Mouse (Mus musculus): ENCODE results near the gene Srpk2. TPM values are rescaled to one million over a fixed set of nuclear protein-coding genes. Genes with fewer than 3 reads are reported as not detected.

Gene Srpk2
- total and polyA plus RNA-seq, 3 experiments, result 20.6 to 31.1 (median 23.3) TPM

DNA sequence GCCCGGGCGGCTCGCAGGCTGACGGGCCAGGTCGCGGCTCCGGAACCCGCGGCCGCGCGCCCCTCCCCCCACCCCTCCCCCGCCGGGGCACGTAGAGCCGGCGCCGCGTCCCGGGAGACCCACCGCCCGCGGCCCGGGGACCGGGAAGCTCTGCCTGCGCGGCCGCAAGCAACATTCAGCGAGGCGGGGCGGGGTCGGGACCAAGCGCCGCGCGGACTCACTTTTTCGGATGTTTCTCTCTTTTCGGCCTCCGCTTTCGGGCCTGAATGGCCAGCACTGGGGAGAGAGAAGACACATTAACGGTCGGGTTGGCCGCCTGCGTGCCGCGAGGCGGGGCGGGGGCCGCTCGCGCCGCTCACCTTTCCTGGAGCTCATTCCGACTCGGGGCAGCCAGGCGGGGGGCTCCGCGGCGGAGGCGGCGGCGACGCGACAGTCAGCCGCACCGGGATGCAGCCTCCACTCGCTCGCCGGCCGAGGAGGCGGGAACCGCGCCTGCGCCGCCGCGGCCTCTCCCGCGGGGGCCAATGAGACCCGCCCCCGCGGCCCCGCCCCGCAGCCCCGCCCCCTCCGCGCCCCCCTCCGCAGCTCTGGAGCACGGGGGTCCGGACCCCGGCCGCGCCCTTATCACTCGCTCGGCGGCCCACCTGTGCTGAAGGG is 8.8 kb downstream of the Srpk2 start:
- Histone ChIP-seq H3K79me2 (replicated peaks; ENCODE audit: control insufficient read depth, extremely low read depth, insufficient read depth, poor library complexity, severe bottlenecking) (no peaks in the 10 kb centered on the region; the same call in 1 of the 2 replicates), H3K9ac (ENCODE audit: insufficient read depth, low read depth) (peak overlapping the region; percentile 75), H3K27ac (ENCODE audit: insufficient read depth, low read depth) (peak overlapping the region; percentile 37), H3K27me3 (replicated peaks) (no peaks in the 10 kb centered on the region), H3K36me3 (replicated peaks in 1 of 2; ENCODE audit: control insufficient read depth in 1 of 2, insufficient read depth in 1 of 2, low read length in 1 of 2) (peaks cover 0 to 4% of the 10 kb centered on the region in 2 experiments), H3K4me2 (ENCODE audit: insufficient read depth, low read depth, poor library complexity, severe bottlenecking) (peak overlapping the region; percentile 89; the same call in 1 of the 2 replicates), H3K9me3 (replicated peaks; ENCODE audit: low read length) (no peaks in the 10 kb centered on the region), H3K4me1 (ENCODE audit: control insufficient read depth in 1 of 2, insufficient read depth in 2 of 2) (peaks cover 0 to 35% of the 10 kb centered on the region in 2 experiments; a peak in 2 of 4 replicates), H3K4me3 (replicated peaks in 1 of 3; ENCODE audit: low read depth in 2 of 3, low read length in 2 of 3, poor library complexity in 1 of 3) (peak overlapping the region; percentile 67 to 89 (median 88))
- in situ Hi-C loops (cut with MboI; ENCODE audit: low pct_ligation_motif_present, low pct_unique_long_range_greater_than_20kb, low sequenced_read_pairs) (no loop called here), dilution Hi-C loops (cut with MboI; ENCODE audit: extremely low pct_ligation_motif_present, extremely low pct_unique_long_range_greater_than_20kb, low sequenced_read_pairs) (no loop called here)
- no peak for TF ChIP-seq SMC3 (IDR thresholded peaks at IDR 0.05; ENCODE audit: low read depth, low read length)
- no peak for TF ChIP-seq GABPA (IDR thresholded peaks at IDR 0.05; ENCODE audit: insufficient replicate concordance, low read depth, low read length)
- TF ChIP-seq ELF1 (IDR thresholded peaks at IDR 0.05; ENCODE audit: low read depth, low read length), result no peak
- no peak for TF ChIP-seq IRF4 (IDR thresholded peaks at IDR 0.05; ENCODE audit: low read depth, low read length)
- peak; percentile 66 for TF ChIP-seq NELFE (IDR thresholded peaks at IDR 0.05; ENCODE audit: low read depth, low read length)
- TF ChIP-seq JUN (IDR thresholded peaks at IDR 0.05; ENCODE audit: insufficient read depth, low read depth, low read length), result no peak
- TF ChIP-seq ZKSCAN1 (IDR thresholded peaks at IDR 0.05; ENCODE audit: borderline replicate concordance, low read depth, low read length), result no peak
- no peak for TF ChIP-seq USF2 (conservative IDR thresholded peaks at IDR 0.05; ENCODE audit: low read depth, low read length)
- TF ChIP-seq JUND (conservative IDR thresholded peaks at IDR 0.05; ENCODE audit: low read depth, low read length), result no peak
- TF ChIP-seq ZMIZ1 (IDR thresholded peaks at IDR 0.05; ENCODE audit: low read depth, low read length), result no peak
- no peak for TF ChIP-seq MAFK (IDR thresholded peaks at IDR 0.05; ENCODE audit: insufficient replicate concordance, low read length)
- TF ChIP-seq USF1 (IDR thresholded peaks at IDR 0.05; ENCODE audit: low read depth, low read length), result no peak
- no peak for TF ChIP-seq MAZ (IDR thresholded peaks at IDR 0.05; ENCODE audit: low read depth, low read length)
- TF ChIP-seq ETS1 (conservative IDR thresholded peaks at IDR 0.05; ENCODE audit: low read depth, low read length), result no peak
- TF ChIP-seq CHD2 (IDR thresholded peaks at IDR 0.05; ENCODE audit: low read length), result peak; percentile 62; the same call in 1 of the 2 replicates
- no peak for TF ChIP-seq BHLHE40 (IDR thresholded peaks at IDR 0.05; ENCODE audit: low read depth, low read length)
- no peak for TF ChIP-seq RCOR1 (conservative IDR thresholded peaks at IDR 0.05; ENCODE audit: low read depth, low read length)
- TF ChIP-seq SIN3A (IDR thresholded peaks at IDR 0.05; ENCODE audit: low read length), result peak; percentile 55; the same call in 1 of the 2 replicates
- TF ChIP-seq MXI1 (IDR thresholded peaks at IDR 0.05; ENCODE audit: low read depth, low read length), result no peak
- TF ChIP-seq POLR2A (IDR thresholded peaks at IDR 0.05; ENCODE audit: low read depth, low read length), result peak; percentile 64; the same call in 1 of the 2 replicates
- TF ChIP-seq HCFC1 (IDR thresholded peaks at IDR 0.05; ENCODE audit: low read depth, low read length), result no peak
- peak; percentile 78 for TF ChIP-seq NRF1 (IDR thresholded peaks at IDR 0.05; ENCODE audit: low read depth, low read length)
- no peak for TF ChIP-seq TBP (conservative IDR thresholded peaks at IDR 0.05; ENCODE audit: low read depth, low read length)
- TF ChIP-seq MAX (IDR thresholded peaks at IDR 0.05; ENCODE audit: low read length), result no peak
- no peak for TF ChIP-seq PAX5 (IDR thresholded peaks at IDR 0.05; ENCODE audit: low read length)
- TF ChIP-seq E2F4 (IDR thresholded peaks at IDR 0.05; ENCODE audit: insufficient replicate concordance, low read depth, low read length), result no peak
- TF ChIP-seq ZNF384 (IDR thresholded peaks at IDR 0.05; ENCODE audit: low read depth, low read length), result no peak
- no peak for TF ChIP-seq CTCF (conservative IDR thresholded peaks at IDR 0.05 in 1 of 2, IDR thresholded peaks at IDR 0.05 in 1 of 2; ENCODE audit: low read depth in 2 of 2, low read length in 2 of 2)
- TF ChIP-seq POLR2AphosphoS2 (IDR thresholded peaks at IDR 0.05; ENCODE audit: low read depth, low read length), result no peak
- no peak for TF ChIP-seq UBTF (IDR thresholded peaks at IDR 0.05; ENCODE audit: low read depth, low read length)
- TF ChIP-seq TCF12 (IDR thresholded peaks at IDR 0.05; ENCODE audit: low read depth, low read length), result peak; percentile 37; the same call in 1 of the 2 replicates
- no peak for TF ChIP-seq ZC3H11A (IDR thresholded peaks at IDR 0.05; ENCODE audit: low read depth, low read length)
- TF ChIP-seq KAT2A (IDR thresholded peaks at IDR 0.05; ENCODE audit: insufficient replicate concordance, low read length), result no peak
- no peak for TF ChIP-seq CHD1 (IDR thresholded peaks at IDR 0.05; ENCODE audit: low read depth, low read length)
- TF ChIP-seq MYC (IDR thresholded peaks at IDR 0.05; ENCODE audit: low read depth, low read length), result no peak
- peak; percentile 27 for DNase-seq (ENCODE audit: extremely low read depth)
